Mouse (Mus musculus): ENCODE results near the gene Trim24.
A peak's percentile ranks its signal among the peaks of the same experiment; 100 is the strongest.

The Trim24 gene

GRCm38 (mm10) chr6:37863961-37864730, 6.5 kb upstream of the Trim24 start:
- peak; percentile 21 for DNase-seq (ENCODE audit: low read depth)

- peak; percentile 59 for DNase-seq (ENCODE audit: low read depth)
Observed at GRCm38 (mm10) chr6:37871137-37871851, 683 bp downstream of the Trim24 start.

GRCm38 (mm10) chr6:37872861-37873260, 2.2 kb downstream of the Trim24 start:
- DNase-seq (ENCODE audit: low read depth): no peak

GRCm38 (mm10) chr6:37873731-37874130, 3.1 kb downstream of the Trim24 start:
- DNase-seq (ENCODE audit: low read depth): no peak

GRCm38 (mm10) chr6:37878206-37878605, 7.6 kb downstream of the Trim24 start:
- no peak for DNase-seq (ENCODE audit: low read depth)

DNA sequence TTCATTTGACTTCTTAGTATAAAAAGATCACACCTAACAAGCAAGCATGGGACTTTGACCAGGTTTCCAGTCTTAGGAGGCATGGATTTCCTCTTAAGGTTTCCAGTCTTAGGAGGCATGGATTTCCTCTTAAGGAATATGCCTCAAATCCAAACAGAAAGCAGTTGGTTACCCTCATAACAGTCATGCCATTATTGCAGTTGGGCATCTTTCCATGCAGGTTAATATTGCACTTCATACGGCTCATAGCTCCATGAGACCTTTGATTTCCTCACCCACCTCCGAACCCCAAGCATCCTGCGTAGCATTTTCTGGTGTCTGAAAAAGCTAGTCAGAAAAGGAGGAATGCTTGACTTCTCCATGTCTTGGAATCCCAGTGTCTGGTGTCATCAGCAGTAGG, 10.0 kb downstream of the Trim24 start:
- DNase-seq (ENCODE audit: low read depth): no peak

GRCm38 (mm10) chr6:37893586-37893985, 23.0 kb downstream of the Trim24 start:
- no peak for DNase-seq (ENCODE audit: low read depth)

DNA sequence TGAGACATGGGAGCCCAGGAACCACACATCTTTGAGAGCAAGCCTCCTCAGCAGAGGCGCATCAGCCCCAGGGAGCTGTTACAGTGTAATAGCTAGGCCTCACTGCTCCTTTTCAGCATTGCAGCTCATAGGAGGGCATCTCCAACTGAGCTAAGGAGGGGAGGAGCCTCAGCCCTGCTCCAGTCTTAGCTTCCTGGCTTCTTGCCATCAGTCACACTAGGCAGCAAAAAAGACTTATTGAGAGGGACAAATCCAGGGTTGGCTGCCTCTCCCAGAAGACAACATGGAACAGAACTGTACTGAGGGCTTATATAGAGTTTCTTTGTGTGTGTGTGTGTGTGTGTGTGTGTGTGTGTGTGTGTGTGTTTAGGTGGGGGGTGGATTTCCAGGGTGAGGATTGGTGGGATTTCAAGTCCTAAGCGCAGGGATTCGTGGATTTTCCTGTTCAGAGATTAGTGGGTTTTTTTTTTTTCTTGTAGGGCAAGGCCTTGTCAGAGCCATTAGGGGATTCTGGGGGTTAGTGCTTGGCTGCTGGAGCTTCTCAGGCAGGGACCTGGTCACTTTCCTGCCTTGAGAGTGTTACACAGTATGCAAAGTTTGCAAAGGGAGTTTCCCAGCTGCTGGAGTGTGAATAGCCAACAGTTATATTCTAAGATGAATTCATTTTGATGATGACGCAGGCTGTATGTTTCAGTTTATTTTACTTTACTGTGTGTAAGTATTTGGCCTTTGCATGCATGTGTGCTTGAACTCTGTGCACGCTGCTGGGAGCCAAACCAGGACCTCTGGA, 25.2 kb downstream of the Trim24 start:
- DNase-seq (ENCODE audit: low read depth): peak; percentile 45

GRCm38 (mm10) chr6:37900221-37900620, 29.6 kb downstream of the Trim24 start:
- DNase-seq (ENCODE audit: low read depth): no peak

DNA sequence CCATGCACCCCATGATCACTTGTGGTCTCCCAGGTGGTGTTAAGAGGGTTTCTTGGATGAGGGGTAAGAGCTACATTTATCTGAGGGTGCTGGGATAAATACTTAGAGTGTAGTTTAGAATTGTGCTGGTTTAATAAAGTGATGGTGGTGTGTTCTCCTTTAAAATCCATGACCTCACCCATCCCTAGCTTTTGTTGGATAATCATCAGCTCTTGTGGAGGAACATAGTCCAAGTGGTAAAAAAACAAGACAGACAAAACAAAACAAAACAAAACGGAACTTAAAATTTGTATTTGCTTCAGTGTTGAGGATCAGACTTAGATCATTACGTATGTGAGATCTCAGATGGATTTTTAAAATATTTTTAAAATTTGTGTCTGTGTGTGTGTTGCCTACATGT, 31.2 kb downstream of the Trim24 start:
- DNase-seq (ENCODE audit: low read depth): no peak

DNA sequence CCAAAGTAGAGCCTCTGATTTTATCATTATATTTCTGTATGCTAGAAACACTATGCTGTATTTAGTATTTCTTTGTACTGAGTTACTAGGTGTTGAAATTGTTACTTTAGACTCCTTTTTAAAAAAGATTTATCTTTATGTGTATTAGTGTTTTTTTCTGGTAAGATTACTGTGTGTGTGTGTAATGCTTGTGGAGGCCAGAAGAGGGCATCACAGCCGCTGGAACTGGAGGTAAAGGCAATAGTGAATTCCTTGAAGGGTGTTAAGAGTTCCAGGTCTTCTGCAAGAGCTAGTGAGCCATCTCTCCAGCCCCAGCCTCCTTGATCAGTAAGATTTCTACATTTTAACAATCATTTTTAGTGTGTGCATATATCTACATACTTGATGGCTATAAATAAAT, 33.2 kb downstream of the Trim24 start:
- DNase-seq (ENCODE audit: low read depth): no peak

GRCm38 (mm10) chr6:37913525-37913924, 42.9 kb downstream of the Trim24 start:
- DNase-seq (ENCODE audit: low read depth): peak; percentile 26

DNA sequence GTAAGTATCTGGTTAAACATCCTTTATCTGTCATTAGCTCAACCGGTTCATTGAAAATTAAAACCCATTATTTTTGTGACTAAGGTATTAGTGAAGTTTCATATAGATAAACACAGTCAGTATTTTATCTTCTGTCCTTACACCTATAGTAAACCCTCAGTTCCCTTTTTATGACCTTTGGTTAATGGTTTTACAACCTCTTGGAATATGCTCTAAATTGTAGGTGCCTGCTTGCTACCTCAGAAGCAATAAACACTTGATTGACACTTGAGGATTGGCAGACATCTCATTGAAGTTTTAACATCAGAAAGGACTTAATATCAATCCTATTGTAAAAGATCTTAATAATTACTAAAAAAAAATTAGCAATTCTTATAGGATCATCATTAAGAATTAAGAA, 54.5 kb downstream of the Trim24 start:
- no peak for DNase-seq (ENCODE audit: low read depth)

- DNase-seq (ENCODE audit: low read depth): no peak
Observed at GRCm38 (mm10) chr6:37926751-37927150, 56.1 kb downstream of the Trim24 start.

- no peak for DNase-seq (ENCODE audit: low read depth)
Observed at GRCm38 (mm10) chr6:37936498-37936897, 65.9 kb downstream of the Trim24 start.

GRCm38 (mm10) chr6:37951306-37951705, 80.7 kb downstream of the Trim24 start:
- DNase-seq (ENCODE audit: low read depth): no peak

- DNase-seq (ENCODE audit: low read depth): no peak
Observed at GRCm38 (mm10) chr6:37967386-37967785, 96.8 kb downstream of the Trim24 start.

- peak; percentile 80 for DNase-seq (ENCODE audit: low read depth)
Observed at GRCm38 (mm10) chr6:38007459-38007858, 136.8 kb downstream of the Trim24 start.

DNA sequence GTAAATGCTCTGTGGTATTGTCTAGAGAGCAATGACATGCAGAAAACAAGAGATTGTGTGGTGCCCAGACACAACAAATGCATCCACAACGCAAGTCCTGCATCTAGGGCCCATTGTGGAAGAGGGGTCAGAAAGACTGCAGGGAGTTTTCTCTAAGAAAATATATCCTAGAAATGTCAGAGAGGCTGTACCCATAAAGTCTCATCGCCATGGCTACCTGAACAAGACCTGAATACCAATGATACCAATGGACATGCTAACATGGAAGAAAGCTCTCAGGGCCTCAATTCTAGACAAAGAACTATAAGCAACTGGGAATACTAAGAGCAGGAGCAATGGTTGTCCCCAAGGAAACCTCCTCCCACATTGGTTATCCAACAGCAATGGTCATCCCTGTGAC, 142.2 kb downstream of the Trim24 start:
- no peak for DNase-seq (ENCODE audit: low read depth)
